Mouse (Mus musculus): Measurements from ENCODE around the gene Bckdk.

DNA sequence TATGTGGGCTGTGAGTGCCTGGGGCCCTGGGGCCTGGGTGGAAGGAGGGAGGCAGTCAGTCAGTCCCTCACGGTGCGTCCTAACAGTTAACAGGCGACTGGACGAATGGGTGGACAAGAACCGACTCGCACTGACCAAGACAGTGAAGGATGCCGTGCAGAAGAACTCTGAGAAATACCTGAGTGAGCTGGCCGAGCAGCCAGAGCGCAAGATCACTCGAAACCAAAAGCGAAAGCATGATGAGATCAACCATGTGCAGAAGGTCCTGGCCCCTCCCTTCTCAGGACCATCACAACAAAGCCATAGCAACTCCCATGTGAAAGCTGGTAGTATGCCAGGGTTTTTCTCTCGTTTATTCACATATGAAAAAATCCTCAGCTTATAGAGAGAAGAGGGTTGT, 11.4 kb downstream of the Bckdk start:
- TF ChIP-seq POLR2A (IDR thresholded peaks at IDR 0.05; ENCODE audit: extremely low read depth, insufficient read depth, low read length) (no peak), CTCF (IDR thresholded peaks at IDR 0.05; ENCODE audit: low read depth, low read length) (no peak)
